Mouse (Mus musculus) forebrain, embryonic 10.5 days (tissue): ENCODE data around the gene Jmjd7. TPM values are rescaled to one million over a fixed set of nuclear protein-coding genes. Genes with fewer than 3 reads are reported as not detected.

Experiments used
- DNase-seq: peaks from one replicate; pipeline ENCODE4 v3.0.0-alpha.2; 2017; ENCODE audit warnings: low spot score; ENCODE audit errors: extremely low spot score
- H3K27ac ChIP-seq: fragments of 300-500 bp; sonication (generic); 2 replicates; pipeline ENCODE4 v1.5.1; 2016; ENCODE audit warnings: mild to moderate bottlenecking
- H3K27me3 ChIP-seq: fragments of 300-500 bp; sonication (generic); 2 replicates; pipeline ENCODE4 v1.6.1; 2016; ENCODE audit warnings: mild to moderate bottlenecking; ENCODE audit not compliant: poor library complexity, severe bottlenecking
- H3K36me3 ChIP-seq: fragments of 300-500 bp; sonication (generic); replicated peaks from 2 replicates; pipeline ENCODE4 v1.6.1; 2016; ENCODE audit warnings: mild to moderate bottlenecking, moderate library complexity
- H3K4me1 ChIP-seq: fragments of 300-500 bp; sonication (generic); 2 replicates; pipeline ENCODE4 v1.6.1; 2016
- H3K4me3 ChIP-seq: fragments of 300-500 bp; sonication (generic); 2 replicates; pipeline ENCODE4 v1.5.1; 2016; ENCODE audit warnings: mild to moderate bottlenecking, moderate library complexity
- H3K9me3 ChIP-seq: fragments of 300-500 bp; sonication (generic); 2 replicates; pipeline ENCODE4 v1.6.1; 2016; ENCODE audit warnings: mild to moderate bottlenecking, moderate library complexity
- WGBS: fragments of 180-500 bp; shearing (Covaris S2); methylation state at CpG from one replicate; pipeline ENCODE4 v1.1.7; 2016; 5-methylcytosine and 5-hydroxymethylcytosine counted together
- polyA plus RNA-seq: library from polyadenylated mRNA; unstranded; fragments of >200 nt; fragmentation: Nextera tagmentation; extraction: Ambion mirVana; gene quantifications from 2 replicates; pipeline ENCODE4 v1.2.1, GENCODE M21; 2016

The Jmjd7 gene
- polyA plus RNA-seq, 1 experiment from 2014 or later, result 24.9 TPM

- no peaks in the 10 kb centered on the region for H3K4me1 ChIP-seq
- no peaks in the 10 kb centered on the region for H3K9me3 ChIP-seq
- H3K27me3 ChIP-seq, result no peaks in the 10 kb centered on the region
- H3K4me3 ChIP-seq, result no peak overlapping the region
- DNase-seq, result no peak
- WGBS, result 92% methylated on average over 12 of the region's 12 CpGs
- peaks cover 79% of the 10 kb centered on the region for H3K36me3 ChIP-seq
- no peak overlapping the region for H3K27ac ChIP-seq
Measured at GRCm38 (mm10) chr2:120017599-120017998, 9.7 kb upstream of the Jmjd7 start.

- Histone ChIP-seq H3K9me3 (no peaks in the 10 kb centered on the region), H3K36me3 (peaks cover 64% of the 10 kb centered on the region), H3K4me3 (no peak overlapping the region), H3K4me1 (peaks cover 19% of the 10 kb centered on the region), H3K27me3 (no peaks in the 10 kb centered on the region), H3K27ac (no peak overlapping the region)
- 94% methylated on average over 5 of the region's 5 CpGs for WGBS
- no peak for DNase-seq
Measured at GRCm38 (mm10) chr2:120024337-120024736, 2.9 kb upstream of the Jmjd7 start.

- Histone ChIP-seq H3K36me3 (peaks cover 68% of the 10 kb centered on the region), H3K4me1 (peaks cover 19% of the 10 kb centered on the region), H3K4me3 (peak overlapping the region; percentile 88), H3K27ac (peak overlapping the region; percentile 94), H3K27me3 (no peaks in the 10 kb centered on the region), H3K9me3 (no peaks in the 10 kb centered on the region)
- WGBS, result 45% methylated on average over 3 of the region's 3 CpGs
- no peak for DNase-seq
Measured at GRCm38 (mm10) chr2:120027950-120028331, 658 bp downstream of the Jmjd7 start.

- 91% methylated on average over 8 of the region's 8 CpGs for WGBS
- no peak for DNase-seq
- Histone ChIP-seq H3K27ac (no peak overlapping the region), H3K4me3 (no peak overlapping the region), H3K36me3 (peaks cover 71% of the 10 kb centered on the region), H3K4me1 (peaks cover 19% of the 10 kb centered on the region), H3K27me3 (no peaks in the 10 kb centered on the region), H3K9me3 (no peaks in the 10 kb centered on the region)
Measured at GRCm38 (mm10) chr2:120030380-120030779, 3.1 kb downstream of the Jmjd7 start.

- Histone ChIP-seq H3K36me3 (peaks cover 90% of the 10 kb centered on the region), H3K27ac (no peak within 1 kb of the TSS), H3K4me1 (peaks cover 9% of the 10 kb centered on the region), H3K4me3 (no peak within 1 kb of the TSS), H3K9me3 (no peaks in the 10 kb centered on the region), H3K27me3 (no peaks in the 10 kb centered on the region)
- no peak for DNase-seq
- 94% methylated on average over 12 of the region's 12 CpGs for WGBS
Measured at GRCm38 (mm10) chr2:120032726-120033467, 5.6 kb downstream of the Jmjd7 start, which contains the start of gene Pla2g4b. TSS of gene Pla2g4b (plus strand) at chr2:120033417.

GRCm38 (mm10) chr2:120033726-120034125 is 6.4 kb downstream of the Jmjd7 start:
- WGBS, result 92% methylated on average over 5 of the region's 5 CpGs
- peaks cover 98% of the 10 kb centered on the region for H3K36me3 ChIP-seq

GRCm38 (mm10) chr2:120037744-120038143 is 10.5 kb downstream of the Jmjd7 start:
- Histone ChIP-seq H3K36me3 (peaks cover 100% of the 10 kb centered on the region), H3K9me3 (no peaks in the 10 kb centered on the region), H3K27ac (no peak overlapping the region), H3K4me1 (no peaks in the 10 kb centered on the region), H3K27me3 (no peaks in the 10 kb centered on the region), H3K4me3 (no peak overlapping the region)
- no peak for DNase-seq
- WGBS, result 94% methylated on average over 9 of the region's 9 CpGs

More at GRCm38 (mm10) chr2:120033726-120034125, 6.4 kb downstream of the Jmjd7 start:
- H3K4me3 ChIP-seq, result no peak overlapping the region
- 0 out of 2 replicates have a peak, but pooled peaks cover under 1% of the 10 kb centered on the region for H3K4me1 ChIP-seq
- no peak overlapping the region for H3K27ac ChIP-seq
- H3K27me3 ChIP-seq, result no peaks in the 10 kb centered on the region
- no peak for DNase-seq
- no peaks in the 10 kb centered on the region for H3K9me3 ChIP-seq

GRCm38 (mm10) chr2:120040991-120041390 is 13.7 kb downstream of the Jmjd7 start:
- WGBS, result 90% methylated on average over 5 of the region's 5 CpGs
- Histone ChIP-seq H3K4me1 (peaks cover 11% of the 10 kb centered on the region), H3K27ac (no peak overlapping the region), H3K9me3 (no peaks in the 10 kb centered on the region), H3K36me3 (peaks cover 67% of the 10 kb centered on the region), H3K4me3 (no peak overlapping the region), H3K27me3 (no peaks in the 10 kb centered on the region)
- no peak for DNase-seq

- peaks cover 36% of the 10 kb centered on the region for H3K36me3 ChIP-seq
- H3K4me1 ChIP-seq, result peaks cover 15% of the 10 kb centered on the region
- no peaks in the 10 kb centered on the region for H3K9me3 ChIP-seq
- no peak overlapping the region for H3K27ac ChIP-seq
- H3K27me3 ChIP-seq, result no peaks in the 10 kb centered on the region
- DNase-seq, result no peak
- H3K4me3 ChIP-seq, result no peak overlapping the region
- 63% methylated on average over 4 of the region's 4 CpGs for WGBS
Measured at GRCm38 (mm10) chr2:120044101-120044603, 16.9 kb downstream of the Jmjd7 start.

- WGBS, result 86% methylated on average over 3 of the region's 3 CpGs
- Histone ChIP-seq H3K27ac (no peak overlapping the region), H3K4me3 (no peak overlapping the region), H3K9me3 (no peaks in the 10 kb centered on the region), H3K27me3 (no peaks in the 10 kb centered on the region), H3K36me3 (peaks cover 30% of the 10 kb centered on the region), H3K4me1 (peaks cover 15% of the 10 kb centered on the region)
- no peak for DNase-seq
Measured at GRCm38 (mm10) chr2:120044676-120045075, 17.4 kb downstream of the Jmjd7 start.

- 75% methylated on average over 14 of the region's 14 CpGs for WGBS
Measured at GRCm38 (mm10) chr2:120046486-120047310, 19.4 kb downstream of the Jmjd7 start.

GRCm38 (mm10) chr2:120048173-120048572 is 20.9 kb downstream of the Jmjd7 start:
- Histone ChIP-seq H3K4me3 (no peak overlapping the region), H3K4me1 (peaks cover 15% of the 10 kb centered on the region), H3K27me3 (no peaks in the 10 kb centered on the region), H3K27ac (no peak overlapping the region), H3K36me3 (no peaks in the 10 kb centered on the region), H3K9me3 (no peaks in the 10 kb centered on the region)
- 79% methylated on average over 9 of the region's 9 CpGs for WGBS
- no peak for DNase-seq

More at GRCm38 (mm10) chr2:120046486-120047310, 19.4 kb downstream of the Jmjd7 start:
- DNase-seq, result no peak
- no peaks in the 10 kb centered on the region for H3K27me3 ChIP-seq
- peaks cover 15% of the 10 kb centered on the region for H3K4me1 ChIP-seq
- no peak overlapping the region for H3K4me3 ChIP-seq
- no peaks in the 10 kb centered on the region for H3K9me3 ChIP-seq
- peaks cover 10% of the 10 kb centered on the region for H3K36me3 ChIP-seq
- H3K27ac ChIP-seq, result 0 out of 2 replicates have a peak overlapping the region, but pooled peaks have one; percentile 15
